Mouse (Mus musculus): Measurements from ENCODE around the gene Klhdc8b. TPM values are rescaled to one million over a fixed set of nuclear protein-coding genes. Genes with fewer than 3 reads are reported as not detected.
A peak's percentile ranks its signal among the peaks of the same experiment; 100 is the strongest.

Gene Klhdc8b
- polyA plus RNA-seq, 1 experiment from 2014 or later, result 37.2 TPM

- TF ChIP-seq CTCF (IDR thresholded peaks at IDR 0.05; ENCODE audit: low read depth) (no peak), EP300 (optimal IDR thresholded peaks at IDR 0.05) (no peak)
- Histone ChIP-seq H3K9ac (ENCODE audit: low read length) (no peak overlapping the region), H3K27ac (replicated peaks) (no peak overlapping the region), H3K4me1 (replicated peaks; ENCODE audit: control insufficient read depth, insufficient read depth) (no peaks in the 10 kb centered on the region), H3K36me3 (ENCODE audit: control insufficient read depth, insufficient read depth, low read length) (no peaks in the 10 kb centered on the region), H3K4me2 (replicated peaks; ENCODE audit: low read depth) (no peak overlapping the region), H3K9me3 (ENCODE audit: control insufficient read depth, low read length) (no peaks in the 10 kb centered on the region), H3K4me3 (ENCODE audit: low read depth, low read length) (no peak overlapping the region), H3K27me3 (ENCODE audit: control insufficient read depth, insufficient read depth, low read length) (no peaks in the 10 kb centered on the region)
- WGBS, result 62% methylated on average over 9 of the region's 9 CpGs
- no peak for ATAC-seq (ENCODE audit: low FRiP score, low TSS enrichment)
- DNase-seq (ENCODE audit: low spot score), result no peak
These were observed 16.3 kb downstream of the Klhdc8b start for GRCm38 (mm10) chr9:108445125-108445524.

GRCm38 (mm10) chr9:108441236-108441919 is 20.0 kb downstream of the Klhdc8b start:
- H3K9me3 ChIP-seq (ENCODE audit: control insufficient read depth, low read length), result no peaks in the 10 kb centered on the region
- no peaks in the 10 kb centered on the region for H3K4me1 ChIP-seq (replicated peaks; ENCODE audit: control insufficient read depth, insufficient read depth)
- no peak overlapping the region for H3K4me2 ChIP-seq (replicated peaks; ENCODE audit: low read depth)
- no peak overlapping the region for H3K27ac ChIP-seq (replicated peaks)
- DNase-seq (ENCODE audit: low spot score), result no peak
- H3K36me3 ChIP-seq (ENCODE audit: control insufficient read depth, insufficient read depth, low read length), result no peaks in the 10 kb centered on the region
- H3K27me3 ChIP-seq (ENCODE audit: control insufficient read depth, insufficient read depth, low read length), result no peaks in the 10 kb centered on the region
- H3K4me3 ChIP-seq (ENCODE audit: low read depth, low read length), result no peak overlapping the region
- 70% methylated on average over 11 of the region's 11 CpGs for WGBS
- H3K9ac ChIP-seq (ENCODE audit: low read length), result no peak overlapping the region
- no peak for TF ChIP-seq CTCF (IDR thresholded peaks at IDR 0.05; ENCODE audit: low read depth)
- TF ChIP-seq EP300 (optimal IDR thresholded peaks at IDR 0.05), result no peak
- ATAC-seq (ENCODE audit: low FRiP score, low TSS enrichment), result no peak; the same call in 1 of the 2 replicates

- no peak for TF ChIP-seq CTCF (IDR thresholded peaks at IDR 0.05; ENCODE audit: low read depth)
- TF ChIP-seq EP300 (optimal IDR thresholded peaks at IDR 0.05), result no peak
- Histone ChIP-seq H3K4me3 (ENCODE audit: low read depth, low read length) (no peak overlapping the region), H3K27ac (replicated peaks) (no peak overlapping the region), H3K36me3 (ENCODE audit: control insufficient read depth, insufficient read depth, low read length) (no peaks in the 10 kb centered on the region), H3K27me3 (ENCODE audit: control insufficient read depth, insufficient read depth, low read length) (no peaks in the 10 kb centered on the region), H3K9ac (ENCODE audit: low read length) (no peak overlapping the region), H3K4me1 (replicated peaks; ENCODE audit: control insufficient read depth, insufficient read depth) (no peaks in the 10 kb centered on the region), H3K9me3 (ENCODE audit: control insufficient read depth, low read length) (no peaks in the 10 kb centered on the region), H3K4me2 (replicated peaks; ENCODE audit: low read depth) (no peak overlapping the region)
- 65% methylated on average over 5 of the region's 5 CpGs for WGBS
- ATAC-seq (ENCODE audit: low FRiP score, low TSS enrichment) (no peak), DNase-seq (ENCODE audit: low spot score) (no peak)
These were observed 20.9 kb downstream of the Klhdc8b start for GRCm38 (mm10) chr9:108440485-108440884.

GRCm38 (mm10) chr9:108439176-108439575 is 22.2 kb downstream of the Klhdc8b start:
- Histone ChIP-seq H3K4me2 (replicated peaks; ENCODE audit: low read depth) (no peak overlapping the region), H3K4me1 (replicated peaks; ENCODE audit: control insufficient read depth, insufficient read depth) (no peaks in the 10 kb centered on the region), H3K4me3 (ENCODE audit: low read depth, low read length) (no peak overlapping the region), H3K27ac (replicated peaks) (no peak overlapping the region), H3K9me3 (ENCODE audit: control insufficient read depth, low read length) (no peaks in the 10 kb centered on the region), H3K27me3 (ENCODE audit: control insufficient read depth, insufficient read depth, low read length) (no peaks in the 10 kb centered on the region), H3K36me3 (ENCODE audit: control insufficient read depth, insufficient read depth, low read length) (no peaks in the 10 kb centered on the region), H3K9ac (ENCODE audit: low read length) (no peak overlapping the region)
- ATAC-seq (ENCODE audit: low FRiP score, low TSS enrichment) (no peak), DNase-seq (ENCODE audit: low spot score) (no peak)
- no peak for TF ChIP-seq CTCF (IDR thresholded peaks at IDR 0.05; ENCODE audit: low read depth)
- TF ChIP-seq EP300 (optimal IDR thresholded peaks at IDR 0.05), result no peak
- 78% methylated on average over 6 of the region's 6 CpGs for WGBS

- WGBS, result 63% methylated on average over 3 of the region's 3 CpGs
- no peak within 1 kb of the TSS for H3K4me2 ChIP-seq (replicated peaks; ENCODE audit: low read depth)
- no peak for TF ChIP-seq CTCF (IDR thresholded peaks at IDR 0.05; ENCODE audit: low read depth)
- DNase-seq (ENCODE audit: low spot score) (no peak), ATAC-seq (ENCODE audit: low FRiP score, low TSS enrichment) (no peak)
- H3K9ac ChIP-seq (ENCODE audit: low read length), result no peak within 1 kb of the TSS
- no peak within 1 kb of the TSS for H3K4me3 ChIP-seq (ENCODE audit: low read depth, low read length)
- H3K36me3 ChIP-seq (ENCODE audit: control insufficient read depth, insufficient read depth, low read length), result no peaks in the 10 kb centered on the region
- H3K27me3 ChIP-seq (ENCODE audit: control insufficient read depth, insufficient read depth, low read length), result no peaks in the 10 kb centered on the region
- H3K27ac ChIP-seq (replicated peaks), result no peak within 1 kb of the TSS
- H3K9me3 ChIP-seq (ENCODE audit: control insufficient read depth, low read length), result no peaks in the 10 kb centered on the region
- no peaks in the 10 kb centered on the region for H3K4me1 ChIP-seq (replicated peaks; ENCODE audit: control insufficient read depth, insufficient read depth)
These were observed 25.2 kb downstream of the Klhdc8b start, which contains the start of gene BC048562 for GRCm38 (mm10) chr9:108436182-108436581. BC048562 (plus strand) TSS chr9:108436482.

GRCm38 (mm10) chr9:108431431-108432067 is 29.8 kb downstream of the Klhdc8b start:
- Histone ChIP-seq H3K27me3 (ENCODE audit: control insufficient read depth, insufficient read depth, low read length) (no peaks in the 10 kb centered on the region), H3K4me3 (ENCODE audit: low read depth, low read length) (peak overlapping the region; percentile 8), H3K4me1 (replicated peaks; ENCODE audit: control insufficient read depth, insufficient read depth) (no peaks in the 10 kb centered on the region), H3K9ac (ENCODE audit: low read length) (no peak overlapping the region), H3K27ac (replicated peaks) (no peak overlapping the region), H3K36me3 (ENCODE audit: control insufficient read depth, insufficient read depth, low read length) (no peaks in the 10 kb centered on the region), H3K4me2 (replicated peaks; ENCODE audit: low read depth) (peak overlapping the region; percentile 24), H3K9me3 (ENCODE audit: control insufficient read depth, low read length) (no peaks in the 10 kb centered on the region)
- TF ChIP-seq EP300 (optimal IDR thresholded peaks at IDR 0.05) (no peak), CTCF (IDR thresholded peaks at IDR 0.05; ENCODE audit: low read depth) (no peak)
- peak; percentile 50 for DNase-seq (ENCODE audit: low spot score)
- WGBS, result 54% methylated on average over 32 of the region's 32 CpGs
- peak; percentile 65; the same call in 1 of the 2 replicates for ATAC-seq (ENCODE audit: low FRiP score, low TSS enrichment)

Data from stomach, postnatal 0 days (tissue).